Mouse (Mus musculus): Measurements from ENCODE around the gene Atp6v0c.

- TF ChIP-seq HCFC1 (IDR thresholded peaks at IDR 0.05; ENCODE audit: borderline replicate concordance, insufficient read depth, low read length) (no peak), ZNF384 (IDR thresholded peaks at IDR 0.05; ENCODE audit: low read depth, low read length) (no peak)
Observed at GRCm38 (mm10) chr17:24131570-24131969, 37.9 kb downstream of the Atp6v0c start.

All from ES-E14 (cell line).